Mouse (Mus musculus): ENCODE measurements at regions not wholly inside any gene's neighbourhood (a gene's known extent, or its start where the extent isn't known, plus 50 kb on each side); places are given as distances from the start of the nearest gene placed in this dataset.
"Not testable (repeated sequence)": the region's sequence is repeated elsewhere in the genome, so short reads cannot be mapped to it uniquely, and the experiment has no call there.

GRCm38 (mm10) chr14:104410730-104411129 is 57.1 kb downstream of the Pou4f1 start:
- DNase-seq (ENCODE audit: low read depth, low spot score) = no peak

- no peak for DNase-seq (ENCODE audit: low read depth, low spot score)
These were observed 57.5 kb downstream of the Pou4f1 start for GRCm38 (mm10) chr14:104410292-104410691.

- DNase-seq (ENCODE audit: low read depth, low spot score) = no peak
These were observed 61.7 kb downstream of the Pou4f1 start for GRCm38 (mm10) chr14:104406062-104406461.

- DNase-seq (ENCODE audit: low read depth, low spot score) = no peak
These were observed 78.3 kb downstream of the Pou4f1 start for GRCm38 (mm10) chr14:104389297-104390071.

GRCm38 (mm10) chr14:104388879-104389278 is 78.9 kb downstream of the Pou4f1 start:
- no peak for DNase-seq (ENCODE audit: low read depth, low spot score)

- DNase-seq (ENCODE audit: low read depth, low spot score) = no peak
These were observed 86.8 kb downstream of the Pou4f1 start for GRCm38 (mm10) chr14:104380986-104381385.

- no peak for DNase-seq (ENCODE audit: low read depth, low spot score)
These were observed 95.0 kb downstream of the Pou4f1 start for GRCm38 (mm10) chr14:104372776-104373175.

GRCm38 (mm10) chr14:104356636-104357035 is 111.2 kb downstream of the Pou4f1 start:
- DNase-seq (ENCODE audit: low read depth, low spot score) = no peak

GRCm38 (mm10) chr14:104336783-104337182 is 131.0 kb downstream of the Pou4f1 start:
- DNase-seq (ENCODE audit: low read depth, low spot score) = not testable (repeated sequence)

GRCm38 (mm10) chr14:104326089-104326488 is 141.7 kb downstream of the Pou4f1 start:
- DNase-seq (ENCODE audit: low read depth, low spot score) = no peak

GRCm38 (mm10) chr14:104300141-104300540 is 167.7 kb downstream of the Pou4f1 start:
- no peak for DNase-seq (ENCODE audit: low read depth, low spot score)

GRCm38 (mm10) chr14:104298312-104298711 is 169.5 kb downstream of the Pou4f1 start:
- no peak for DNase-seq (ENCODE audit: low read depth, low spot score)

GRCm38 (mm10) chr14:104297316-104298311 is 170.2 kb downstream of the Pou4f1 start:
- no peak for DNase-seq (ENCODE audit: low read depth, low spot score)

- DNase-seq (ENCODE audit: low read depth, low spot score) = no peak
These were observed 174.0 kb downstream of the Pou4f1 start for GRCm38 (mm10) chr14:104293814-104294213.

GRCm38 (mm10) chr14:104293147-104293546 is 174.7 kb downstream of the Pou4f1 start:
- no peak for DNase-seq (ENCODE audit: low read depth, low spot score)

GRCm38 (mm10) chr14:104280353-104280752 is 187.4 kb downstream of the Pou4f1 start:
- DNase-seq (ENCODE audit: low read depth, low spot score) = no peak

GRCm38 (mm10) chr14:104279890-104280289 is 187.9 kb downstream of the Pou4f1 start:
- no peak for DNase-seq (ENCODE audit: low read depth, low spot score)

- DNase-seq (ENCODE audit: low read depth, low spot score) = no peak
These were observed 193.0 kb downstream of the Pou4f1 start for GRCm38 (mm10) chr14:104274752-104275151.

- DNase-seq (ENCODE audit: low read depth, low spot score) = no peak
These were observed 202.7 kb downstream of the Pou4f1 start for GRCm38 (mm10) chr14:104264919-104265764.

- no peak for DNase-seq (ENCODE audit: low read depth, low spot score)
These were observed 250.8 kb downstream of the Pou4f1 start for GRCm38 (mm10) chr14:104216965-104217364.

- DNase-seq (ENCODE audit: low read depth, low spot score) = no peak
These were observed 257.1 kb downstream of the Pou4f1 start for GRCm38 (mm10) chr14:104210719-104211118.
